Mouse (Mus musculus) liver, adult 2 months (tissue): ENCODE data around the gene Rbp3.

Source experiments
- CTCF ChIP-seq: fragments of 200-500 bp; IDR thresholded peaks from 2 replicates; pipeline ENCODE4 v1.5.1; 2011; ENCODE audit warnings: low read depth, low read length, control low read depth
- POLR2A ChIP-seq: fragments of 200-500 bp; IDR thresholded peaks from 2 replicates; pipeline ENCODE4 v1.6.1; 2011; ENCODE audit warnings: low read length, control low read depth; ENCODE audit not compliant: insufficient read depth; ENCODE audit errors: extremely low read depth

DNA sequence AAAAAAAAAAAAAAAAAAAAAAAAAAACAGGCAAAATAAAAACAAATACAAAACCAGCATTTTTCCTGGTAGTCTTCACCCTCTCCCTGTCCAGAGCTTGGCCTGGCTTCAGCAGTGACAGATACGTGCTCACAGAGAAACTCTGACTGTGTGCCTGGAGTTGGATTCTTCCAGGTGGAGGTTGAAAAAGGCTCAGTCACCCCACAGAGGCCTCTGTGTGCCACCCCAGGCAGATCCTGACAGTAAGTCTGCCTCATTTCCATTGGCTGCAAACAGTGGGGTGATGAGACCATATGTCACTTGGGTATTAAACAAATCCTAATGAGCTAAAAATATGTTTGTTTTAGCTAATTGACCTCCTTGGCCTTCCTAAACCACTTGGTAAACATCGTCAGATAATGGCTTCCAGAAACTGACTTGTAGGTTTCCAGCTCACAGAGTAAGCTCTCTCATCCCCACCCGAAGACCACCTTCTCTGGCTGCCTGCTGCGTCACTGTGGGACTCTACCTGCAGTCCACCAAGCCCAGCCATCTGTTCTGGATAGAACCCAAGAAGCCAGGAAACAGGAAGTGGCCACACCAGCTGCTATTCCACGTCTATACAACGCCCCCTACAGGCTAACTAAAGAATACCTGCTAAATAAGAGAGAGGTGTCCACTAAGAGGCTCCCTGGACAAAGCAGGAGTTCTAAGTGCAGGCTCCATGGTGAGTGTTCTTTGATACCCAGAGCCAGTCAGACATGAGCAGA is 1.4 kb upstream of the Rbp3 start:
- TF ChIP-seq POLR2A (no peak), CTCF (no peak)
